20 mouse cellular contexts compared by ENCODE assay signal in genomic region chr5:139442962-139443361, GRCm38 (mm10). TPM values are rescaled to one million over a fixed set of nuclear protein-coding genes. Genes with fewer than 3 reads are reported as not detected.
A peak's percentile ranks its signal among the peaks of the same experiment; 100 is the strongest.
DNase-seq lines count a peak whose midpoint lies in the region; ATAC-seq lines count a peak whose summit lies in the region.
"Had no signal": no experiment of that assay in that cellular context is flagged by ENCODE, and none has a peak within 500 bp of the region (broad histone marks: within the 10 kb centered on the region; RNA-seq: fewer than 3 reads in every experiment).

No protein-coding gene starts in this region.

- peak overlapping the region; percentile 56; the same call in 1 of the 2 replicates for H3K27ac ChIP-seq in forebrain, embryonic 10.5 days
- no peak overlapping the region for H3K27ac ChIP-seq in forebrain, embryonic 11.5 days (ENCODE audit: low read depth, low read length)
- peak overlapping the region; percentile 67; the same call in 1 of the 2 replicates for H3K27ac ChIP-seq in midbrain, embryonic 10.5 days (replicated peaks)
- no peak overlapping the region for H3K27ac ChIP-seq in midbrain, embryonic 11.5 days (ENCODE audit: low read depth, low read length)
- H3K27ac ChIP-seq in hindbrain, embryonic 16.5 days (ENCODE audit: low read depth, low read length): peak overlapping the region; percentile 48
- peak overlapping the region; percentile 67 for H3K27ac ChIP-seq in neural tube, embryonic 13.5 days (replicated peaks)
- H3K27ac ChIP-seq: limb, embryonic 15.5 days; neural tube, embryonic 12.5 days had no signal

- H3K4me2 ChIP-seq in forebrain, embryonic 11.5 days (ENCODE audit: low read depth, low read length, severe bottlenecking): no peak overlapping the region
- no peak overlapping the region for H3K4me2 ChIP-seq in midbrain, embryonic 11.5 days
- H3K4me2 ChIP-seq in hindbrain, embryonic 16.5 days (ENCODE audit: low read length): no peak overlapping the region
- no peak overlapping the region for H3K4me2 ChIP-seq in neural tube, embryonic 13.5 days
- H3K4me2 ChIP-seq: limb, embryonic 15.5 days; neural tube, embryonic 12.5 days had no signal

- 80% methylated on average over 4 of the region's 4 CpGs for WGBS in forebrain, embryonic 10.5 days
- WGBS in forebrain, embryonic 11.5 days: 75% methylated on average over 4 of the region's 4 CpGs
- 82% methylated on average over 4 of the region's 4 CpGs for WGBS in midbrain, embryonic 10.5 days
- 77% methylated on average over 4 of the region's 4 CpGs for WGBS in midbrain, embryonic 11.5 days
- WGBS in hindbrain, embryonic 16.5 days: 77% methylated on average over 4 of the region's 4 CpGs
- 76% methylated on average over 4 of the region's 4 CpGs for WGBS in neural tube, embryonic 13.5 days

- no peak overlapping the region for H3K9ac ChIP-seq in forebrain, embryonic 11.5 days (ENCODE audit: low read length)
- H3K9ac ChIP-seq in midbrain, embryonic 11.5 days (ENCODE audit: low read length): no peak overlapping the region
- peak overlapping the region; percentile 22; the same call in 1 of the 2 replicates for H3K9ac ChIP-seq in hindbrain, embryonic 16.5 days (ENCODE audit: low read depth, low read length)
- H3K9ac ChIP-seq in neural tube, embryonic 13.5 days: no peak overlapping the region
- H3K9ac ChIP-seq: limb, embryonic 15.5 days; neural tube, embryonic 12.5 days had no signal

- no peaks in the 10 kb centered on the region for H3K27me3 ChIP-seq in forebrain, embryonic 10.5 days (ENCODE audit: poor library complexity, severe bottlenecking)
- H3K27me3 ChIP-seq in forebrain, embryonic 11.5 days (ENCODE audit: control insufficient read depth, insufficient read depth, low read length): no peaks in the 10 kb centered on the region
- H3K27me3 ChIP-seq in midbrain, embryonic 10.5 days (ENCODE audit: low read depth, poor library complexity, severe bottlenecking): no peaks in the 10 kb centered on the region
- no peaks in the 10 kb centered on the region for H3K27me3 ChIP-seq in midbrain, embryonic 11.5 days (ENCODE audit: control insufficient read depth, insufficient read depth, low read length)
- no peaks in the 10 kb centered on the region for H3K27me3 ChIP-seq in hindbrain, embryonic 16.5 days (replicated peaks; ENCODE audit: control insufficient read depth, insufficient read depth, low read length)
- H3K27me3 ChIP-seq in neural tube, embryonic 13.5 days: no peaks in the 10 kb centered on the region
- H3K27me3 ChIP-seq: limb, embryonic 15.5 days; neural tube, embryonic 12.5 days had no signal

- DNase-seq in forebrain, embryonic 10.5 days (ENCODE audit: extremely low spot score, low spot score): no peak
- no peak for DNase-seq in forebrain, embryonic 11.5 days (ENCODE audit: low spot score)
- DNase-seq in midbrain, embryonic 10.5 days (ENCODE audit: low spot score): no peak
- no peak for DNase-seq in midbrain, embryonic 11.5 days (ENCODE audit: low spot score, missing footprints)
- DNase-seq in testis, postnatal 10 days (ENCODE audit: low spot score): no peak
- DNase-seq: adrenal gland, postnatal 25 days; cerebellum, adult 9-10 months; heart, adult 18-20 months; kidney, adult 9 months; lung, adult 2 months; retina, postnatal 1 day; spleen, adult 18-20 months; thymus, postnatal 4 days had no signal

- H3K36me3 ChIP-seq in forebrain, embryonic 10.5 days (replicated peaks): no peaks in the 10 kb centered on the region
- H3K36me3 ChIP-seq in forebrain, embryonic 11.5 days (ENCODE audit: control insufficient read depth, insufficient read depth, low read length): no peaks in the 10 kb centered on the region
- H3K36me3 ChIP-seq in midbrain, embryonic 10.5 days: no peaks in the 10 kb centered on the region
- no peaks in the 10 kb centered on the region for H3K36me3 ChIP-seq in midbrain, embryonic 11.5 days (ENCODE audit: control insufficient read depth, insufficient read depth, low read length)
- no peaks in the 10 kb centered on the region for H3K36me3 ChIP-seq in hindbrain, embryonic 16.5 days (ENCODE audit: control insufficient read depth, insufficient read depth, low read length)
- H3K36me3 ChIP-seq in neural tube, embryonic 13.5 days: no peaks in the 10 kb centered on the region
- H3K36me3 ChIP-seq: limb, embryonic 15.5 days; neural tube, embryonic 12.5 days had no signal

- no peak for ATAC-seq in forebrain, embryonic 11.5 days (replicated peaks; ENCODE audit: low FRiP score)
- no peak for ATAC-seq in midbrain, embryonic 11.5 days (ENCODE audit: low FRiP score)
- no peak for ATAC-seq in hindbrain, embryonic 16.5 days
- ATAC-seq in neural tube, embryonic 13.5 days (ENCODE audit: low read depth): no peak
- no peak for ATAC-seq in CD4-positive, CD25-positive, alpha-beta regulatory T cell, adult 4 months
- ATAC-seq: inflammation-experienced regulatory T-cells, adult 6 months had no signal

- H3K9me3 ChIP-seq in forebrain, embryonic 10.5 days: no peaks in the 10 kb centered on the region
- H3K9me3 ChIP-seq in forebrain, embryonic 11.5 days (ENCODE audit: control insufficient read depth, low read length): no peaks in the 10 kb centered on the region
- H3K9me3 ChIP-seq in midbrain, embryonic 10.5 days (replicated peaks): no peaks in the 10 kb centered on the region
- no peaks in the 10 kb centered on the region for H3K9me3 ChIP-seq in midbrain, embryonic 11.5 days (ENCODE audit: control insufficient read depth, low read length)
- H3K9me3 ChIP-seq in hindbrain, embryonic 16.5 days (ENCODE audit: control insufficient read depth, low read length): no peaks in the 10 kb centered on the region
- no peaks in the 10 kb centered on the region for H3K9me3 ChIP-seq in neural tube, embryonic 13.5 days
- H3K9me3 ChIP-seq: limb, embryonic 15.5 days; neural tube, embryonic 12.5 days had no signal

- peaks cover 8% of the 10 kb centered on the region for H3K4me1 ChIP-seq in forebrain, embryonic 10.5 days
- no peaks in the 10 kb centered on the region for H3K4me1 ChIP-seq in forebrain, embryonic 11.5 days (replicated peaks; ENCODE audit: control insufficient read depth, insufficient read depth, low read length)
- H3K4me1 ChIP-seq in midbrain, embryonic 10.5 days: peaks cover 26% of the 10 kb centered on the region
- H3K4me1 ChIP-seq in midbrain, embryonic 11.5 days (ENCODE audit: control insufficient read depth, insufficient read depth, low read length): 0 out of 2 replicates have a peak, but pooled peaks cover 2% of the 10 kb centered on the region
- peaks cover 17% of the 10 kb centered on the region for H3K4me1 ChIP-seq in hindbrain, embryonic 16.5 days (ENCODE audit: control insufficient read depth, insufficient read depth, low read depth, low read length)
- H3K4me1 ChIP-seq in neural tube, embryonic 13.5 days (replicated peaks): peaks cover 42% of the 10 kb centered on the region

- no peak overlapping the region for H3K4me3 ChIP-seq in forebrain, embryonic 10.5 days
- no peak overlapping the region for H3K4me3 ChIP-seq in forebrain, embryonic 11.5 days (ENCODE audit: low read depth, low read length)
- H3K4me3 ChIP-seq in midbrain, embryonic 10.5 days: no peak overlapping the region
- no peak overlapping the region for H3K4me3 ChIP-seq in midbrain, embryonic 11.5 days (ENCODE audit: low read depth, low read length)
- no peak overlapping the region for H3K4me3 ChIP-seq in hindbrain, embryonic 16.5 days (ENCODE audit: low read length)
- no peak overlapping the region for H3K4me3 ChIP-seq in neural tube, embryonic 13.5 days
- H3K4me3 ChIP-seq: erythroblast, embryonic 14.5 days; limb, embryonic 15.5 days; neural tube, embryonic 12.5 days had no signal

RNA-seq across cellular contexts. Expression of gene 3110082I17Rik, which starts 17.4 kb away (rescaled TPM):
- 69.4 and 70.5 TPM in 2 replicates for polyA plus RNA-seq in forebrain, embryonic 10.5 days (2016; fragmentation: Nextera tagmentation; extraction: Ambion mirVana)
- 38.5 and 47.5 TPM in 2 replicates for polyA plus RNA-seq in forebrain, embryonic 11.5 days (2014; fragmentation: Nextera tagmentation; extraction: Ambion mirVana)
- polyA plus RNA-seq in midbrain, embryonic 10.5 days (2016; fragmentation: Nextera tagmentation; extraction: Ambion mirVana): 56.6 and 64.7 TPM in 2 replicates
- 33.5 and 34.1 TPM in 2 replicates for polyA plus RNA-seq in midbrain, embryonic 11.5 days (2014; fragmentation: Nextera tagmentation; extraction: Ambion mirVana)
- 18.4 and 20.3 TPM in 2 replicates for polyA plus RNA-seq in hindbrain, embryonic 16.5 days (2015; fragmentation: Nextera tagmentation; extraction: Ambion mirVana)
- polyA plus RNA-seq in neural tube, embryonic 13.5 days (2015; fragmentation: Nextera tagmentation; extraction: Ambion mirVana): 14.9 and 15.1 TPM in 2 replicates
- 1 to 10 TPM; 2.5 to 6.8 TPM for polyA plus RNA-seq in CD4-positive, CD25-positive, alpha-beta regulatory T cell, adult 4 months (2017; shearing (Covaris generic))

RNA-seq across cellular contexts. Expression of gene Gper1, which starts 20.0 kb away (rescaled TPM):
- polyA plus RNA-seq in forebrain, embryonic 10.5 days (2016; fragmentation: Nextera tagmentation; extraction: Ambion mirVana): 0.44 and 0.50 TPM in 2 replicates
- polyA plus RNA-seq in forebrain, embryonic 11.5 days (2014; fragmentation: Nextera tagmentation; extraction: Ambion mirVana): 1.7 and 1.9 TPM in 2 replicates
- polyA plus RNA-seq in midbrain, embryonic 10.5 days (2016; fragmentation: Nextera tagmentation; extraction: Ambion mirVana): 0.77 and 2.5 TPM in 2 replicates
- polyA plus RNA-seq in midbrain, embryonic 11.5 days (2014; fragmentation: Nextera tagmentation; extraction: Ambion mirVana): 1.9 and 2.5 TPM in 2 replicates
- 7.8 and 9.4 TPM in 2 replicates for polyA plus RNA-seq in hindbrain, embryonic 16.5 days (2015; fragmentation: Nextera tagmentation; extraction: Ambion mirVana)
- 8.5 and 9.9 TPM in 2 replicates for polyA plus RNA-seq in neural tube, embryonic 13.5 days (2015; fragmentation: Nextera tagmentation; extraction: Ambion mirVana)
- polyA plus RNA-seq in CD4-positive, CD25-positive, alpha-beta regulatory T cell, adult 4 months (2017; shearing (Covaris generic)): not detected
- polyA plus RNA-seq: erythroblast, embryonic 14.5 days; inflammation-experienced regulatory T-cells, adult 6 months had no signal

RNA-seq across cellular contexts. Expression of gene C130050O18Rik, which starts 37.9 kb away (rescaled TPM):
- 0.15 and 0.34 TPM in 2 replicates for polyA plus RNA-seq in forebrain, embryonic 10.5 days (2016; fragmentation: Nextera tagmentation; extraction: Ambion mirVana)
- polyA plus RNA-seq in forebrain, embryonic 11.5 days (2014; fragmentation: Nextera tagmentation; extraction: Ambion mirVana): 0.17 and 0.23 TPM in 2 replicates
- polyA plus RNA-seq in midbrain, embryonic 10.5 days (2016; fragmentation: Nextera tagmentation; extraction: Ambion mirVana): 0.32 and 0.39 TPM in 2 replicates
- polyA plus RNA-seq in midbrain, embryonic 11.5 days (2014; fragmentation: Nextera tagmentation; extraction: Ambion mirVana): 0.12 and 0.29 TPM in 2 replicates
- 0.26 and 0.64 TPM in 2 replicates for polyA plus RNA-seq in hindbrain, embryonic 16.5 days (2015; fragmentation: Nextera tagmentation; extraction: Ambion mirVana)
- polyA plus RNA-seq in neural tube, embryonic 13.5 days (2015; fragmentation: Nextera tagmentation; extraction: Ambion mirVana): 0.38 and 0.39 TPM in 2 replicates
- polyA plus RNA-seq in CD4-positive, CD25-positive, alpha-beta regulatory T cell, adult 4 months (2017; shearing (Covaris generic)): not detected
- polyA plus RNA-seq: erythroblast, embryonic 14.5 days; inflammation-experienced regulatory T-cells, adult 6 months had no signal

RNA-seq across cellular contexts. Expression of gene Zfand2a, which starts 41.4 kb away (rescaled TPM):
- polyA plus RNA-seq in forebrain, embryonic 10.5 days (2016; fragmentation: Nextera tagmentation; extraction: Ambion mirVana): 9.6 and 10.2 TPM in 2 replicates
- polyA plus RNA-seq in forebrain, embryonic 11.5 days (2014; fragmentation: Nextera tagmentation; extraction: Ambion mirVana): 6.4 and 7.9 TPM in 2 replicates
- polyA plus RNA-seq in midbrain, embryonic 10.5 days (2016; fragmentation: Nextera tagmentation; extraction: Ambion mirVana): 9.1 and 12.2 TPM in 2 replicates
- 4.4 and 6.9 TPM in 2 replicates for polyA plus RNA-seq in midbrain, embryonic 11.5 days (2014; fragmentation: Nextera tagmentation; extraction: Ambion mirVana)
- 24.5 and 29.3 TPM in 2 replicates for polyA plus RNA-seq in hindbrain, embryonic 16.5 days (2015; fragmentation: Nextera tagmentation; extraction: Ambion mirVana)
- 16.0 and 18.0 TPM in 2 replicates for polyA plus RNA-seq in neural tube, embryonic 13.5 days (2015; fragmentation: Nextera tagmentation; extraction: Ambion mirVana)
- polyA plus RNA-seq in CD4-positive, CD25-positive, alpha-beta regulatory T cell, adult 4 months (2017; shearing (Covaris generic)): 10 to 100 TPM; 10.2 to 10.6 TPM

Comparison
In these comparisons a context has a peak if more than half of its experiments do, and no peak if none do; other contexts are left out.
1. H3K27ac ChIP-seq: peak in forebrain, embryonic 10.5 days (single experiment), midbrain, embryonic 10.5 days (single experiment), hindbrain, embryonic 16.5 days (single experiment) and neural tube, embryonic 13.5 days (single experiment); none in forebrain, embryonic 11.5 days (single experiment) and midbrain, embryonic 11.5 days (single experiment).